Mouse (Mus musculus) liver, embryonic 11.5 days (tissue): ENCODE results near the gene Decr2. TPM values are rescaled to one million over a fixed set of nuclear protein-coding genes. Genes with fewer than 3 reads are reported as not detected.
"Not testable (repeated sequence)": the region's sequence is repeated elsewhere in the genome, so short reads cannot be mapped to it uniquely, and the experiment has no call there.

Experiments
- ATAC-seq: fragments of 200-750 bp; cut with Nextera tagmentation; replicated peaks from 2 replicates; pipeline ENCODE4 v1.8.0; 2017; ENCODE audit warnings: moderate number of reproducible peaks, mild to moderate bottlenecking, moderate TSS enrichment, moderate library complexity; ENCODE audit not compliant: low FRiP score
- DNase-seq: peaks from one replicate; pipeline ENCODE4 v3.0.0-alpha.2; 2017; ENCODE audit warnings: low spot score
- H3K27ac ChIP-seq: fragments of 300-500 bp; sonication (generic); 2 replicates; pipeline ENCODE4 v1.5.1; 2014; ENCODE audit warnings: mild to moderate bottlenecking, low read depth, low read length, control low read depth
- H3K27me3 ChIP-seq: fragments of 300-500 bp; sonication (generic); replicated peaks from 2 replicates; pipeline ENCODE4 v1.6.1; 2014; ENCODE audit warnings: low read length, mixed read lengths; ENCODE audit not compliant: control insufficient read depth, insufficient read depth
- H3K36me3 ChIP-seq: fragments of 300-500 bp; sonication (generic); 2 replicates; pipeline ENCODE4 v1.6.1; 2014; ENCODE audit warnings: mild to moderate bottlenecking, low read length, moderate library complexity, mixed read lengths; ENCODE audit not compliant: control insufficient read depth, insufficient read depth
- H3K4me1 ChIP-seq: fragments of 300-500 bp; sonication (generic); replicated peaks from 2 replicates; pipeline ENCODE4 v1.6.1; 2014; ENCODE audit warnings: low read length, mixed read lengths; ENCODE audit not compliant: control insufficient read depth, insufficient read depth
- H3K4me2 ChIP-seq: fragments of 300-500 bp; sonication (generic); 2 replicates; pipeline ENCODE4 v1.6.1; 2014; ENCODE audit warnings: mild to moderate bottlenecking, control low read depth, moderate library complexity
- H3K4me3 ChIP-seq: fragments of 300-500 bp; sonication (generic); 2 replicates; pipeline ENCODE4 v1.5.1; 2014; ENCODE audit warnings: low read depth, low read length, control low read depth
- H3K9ac ChIP-seq: fragments of 300-500 bp; sonication (generic); 2 replicates; pipeline ENCODE4 v1.6.1; 2014; ENCODE audit warnings: low read depth, low read length, control low read depth
- H3K9me3 ChIP-seq: fragments of 300-500 bp; sonication (generic); 2 replicates; pipeline ENCODE4 v1.6.1; 2016; ENCODE audit warnings: low read length, inconsistent platforms, mixed read lengths; ENCODE audit not compliant: control insufficient read depth
- WGBS: fragments of 180-500 bp; shearing (Covaris S2); extraction: QIAGEN DNeasy Blood & Tissue Kit; methylation state at CpG from one replicate; pipeline ENCODE4 v1.1.7; 2014; 5-methylcytosine and 5-hydroxymethylcytosine counted together
- polyA plus RNA-seq: library from polyadenylated mRNA; unstranded; fragments of >200 nt; fragmentation: Nextera tagmentation; extraction: Ambion mirVana; gene quantifications from 2 replicates; pipeline ENCODE4 v1.2.1, GENCODE M21; 2014

The Decr2 gene
- polyA plus RNA-seq, 1 experiment from 2014 or later: 20.1 TPM

- ATAC-seq (no peak), DNase-seq (no peak)
- Histone ChIP-seq H3K27ac (no peak overlapping the region), H3K4me2 (no peak overlapping the region), H3K27me3 (peaks cover 5% of the 10 kb centered on the region), H3K9me3 (no peaks in the 10 kb centered on the region), H3K4me3 (no peak overlapping the region), H3K9ac (no peak overlapping the region), H3K4me1 (no peaks in the 10 kb centered on the region), H3K36me3 (no peaks in the 10 kb centered on the region)
- 30% methylated on average over 4 of the region's 4 CpGs for WGBS
These were observed 15.5 kb upstream of the Decr2 start for GRCm38 (mm10) chr17:26105619-26106018.

- H3K9me3 ChIP-seq: no peaks in the 10 kb centered on the region
- H3K4me2 ChIP-seq: no peak overlapping the region
- peak; percentile 68 for ATAC-seq
- no peak for DNase-seq
- H3K36me3 ChIP-seq: no peaks in the 10 kb centered on the region
- no peaks in the 10 kb centered on the region for H3K27me3 ChIP-seq
- 61% methylated on average over 3 of the region's 4 CpGs for WGBS
- no peak overlapping the region for H3K27ac ChIP-seq
- no peak overlapping the region for H3K4me3 ChIP-seq
- H3K9ac ChIP-seq: no peak overlapping the region
- H3K4me1 ChIP-seq: no peaks in the 10 kb centered on the region
These were observed 11.3 kb upstream of the Decr2 start for GRCm38 (mm10) chr17:26101478-26101877.

GRCm38 (mm10) chr17:26100166-26100565 is 10.0 kb upstream of the Decr2 start:
- no peak overlapping the region for H3K9ac ChIP-seq
- H3K4me2 ChIP-seq: no peak overlapping the region
- no peaks in the 10 kb centered on the region for H3K9me3 ChIP-seq
- H3K4me1 ChIP-seq: no peaks in the 10 kb centered on the region
- ATAC-seq: no peak
- H3K27me3 ChIP-seq: no peaks in the 10 kb centered on the region
- no peak overlapping the region for H3K27ac ChIP-seq
- no peaks in the 10 kb centered on the region for H3K36me3 ChIP-seq
- H3K4me3 ChIP-seq: no peak overlapping the region
- WGBS: 48% methylated on average over 2 of the region's 2 CpGs
- no peak for DNase-seq

- WGBS: 69% methylated on average over 3 of the region's 3 CpGs
- not testable (repeated sequence) for H3K9ac ChIP-seq, H3K9me3 ChIP-seq, ATAC-seq, H3K4me3 ChIP-seq, H3K27me3 ChIP-seq, H3K4me2 ChIP-seq, DNase-seq, H3K27ac ChIP-seq, H3K4me1 ChIP-seq, H3K36me3 ChIP-seq
These were observed 9.2 kb upstream of the Decr2 start for GRCm38 (mm10) chr17:26099316-26099715.

DNA sequence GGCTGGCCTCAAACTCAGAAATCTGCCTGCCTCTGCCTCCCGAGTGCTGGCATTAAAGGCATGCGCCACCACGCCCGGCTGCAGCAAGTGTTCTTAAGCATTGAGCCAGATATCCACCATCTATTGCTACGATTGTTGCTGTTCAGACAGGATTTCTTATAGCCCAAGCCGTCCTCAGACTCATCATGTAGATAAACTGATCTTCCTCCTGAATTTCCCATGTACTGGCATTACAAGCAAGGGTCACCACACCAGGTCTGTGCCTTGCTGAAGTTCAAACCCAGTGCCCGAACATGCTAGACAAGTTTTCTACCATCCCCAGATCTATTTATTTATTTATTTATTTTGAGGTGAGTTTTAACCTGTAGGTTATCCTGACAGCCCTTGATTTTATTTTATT is 8.3 kb upstream of the Decr2 start:
- Histone ChIP-seq H3K4me2 (no peak overlapping the region), H3K9ac (no peak overlapping the region), H3K27me3 (no peaks in the 10 kb centered on the region), H3K36me3 (no peaks in the 10 kb centered on the region), H3K9me3 (no peaks in the 10 kb centered on the region), H3K4me1 (peaks cover 13% of the 10 kb centered on the region), H3K4me3 (no peak overlapping the region), H3K27ac (no peak overlapping the region)
- 86% methylated on average over 7 of the region's 7 CpGs for WGBS
- no peak for DNase-seq
- ATAC-seq: no peak

DNA sequence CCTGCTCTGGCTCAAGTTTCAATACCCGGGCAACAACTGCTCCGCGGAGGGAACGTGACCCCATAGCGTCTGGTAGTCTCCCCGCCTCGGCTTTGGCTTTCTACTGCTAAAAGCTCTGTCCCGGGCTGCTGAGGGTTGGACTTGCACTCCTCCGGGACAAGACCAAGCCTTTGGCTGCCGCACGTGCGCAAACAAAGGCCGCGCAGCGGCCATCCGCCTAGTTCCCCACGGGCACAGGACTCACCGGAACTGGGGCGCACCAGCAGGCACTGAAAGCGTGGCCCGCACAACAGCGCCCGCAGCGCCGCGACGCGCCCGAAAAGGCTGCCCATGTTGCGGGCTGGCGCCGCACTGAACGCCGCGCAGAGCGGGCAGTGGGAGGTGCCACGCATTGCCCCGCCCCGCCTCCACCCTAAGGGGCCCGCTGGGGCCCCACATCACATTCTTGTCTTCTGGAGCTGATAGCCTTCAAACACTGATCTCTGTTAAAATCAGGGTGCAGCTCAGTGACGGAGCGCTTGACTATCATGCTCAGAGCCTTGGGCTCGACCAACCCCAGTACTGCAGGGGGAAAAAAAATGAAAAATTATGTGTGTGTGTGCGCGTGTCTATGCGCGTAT is 5.1 kb upstream of the Decr2 start, which contains the start of gene Nme4:
Nme4 (minus strand) TSS at position 482 of the 620 bp plus-strand sequence.
- H3K4me2 ChIP-seq: peak within 1 kb of the TSS; percentile 91
- ATAC-seq (peak; percentile 92), DNase-seq (peak; percentile 83)
- H3K36me3 ChIP-seq: peaks cover 10% of the 10 kb centered on the region
- peak within 1 kb of the TSS; percentile 52 for H3K27ac ChIP-seq
- H3K9me3 ChIP-seq: no peaks in the 10 kb centered on the region
- H3K27me3 ChIP-seq: no peaks in the 10 kb centered on the region
- peak within 1 kb of the TSS; percentile 77 for H3K9ac ChIP-seq
- H3K4me3 ChIP-seq: peak within 1 kb of the TSS; percentile 63
- peaks cover 14% of the 10 kb centered on the region for H3K4me1 ChIP-seq
- WGBS: 3% methylated on average over 47 of the region's 47 CpGs

DNA sequence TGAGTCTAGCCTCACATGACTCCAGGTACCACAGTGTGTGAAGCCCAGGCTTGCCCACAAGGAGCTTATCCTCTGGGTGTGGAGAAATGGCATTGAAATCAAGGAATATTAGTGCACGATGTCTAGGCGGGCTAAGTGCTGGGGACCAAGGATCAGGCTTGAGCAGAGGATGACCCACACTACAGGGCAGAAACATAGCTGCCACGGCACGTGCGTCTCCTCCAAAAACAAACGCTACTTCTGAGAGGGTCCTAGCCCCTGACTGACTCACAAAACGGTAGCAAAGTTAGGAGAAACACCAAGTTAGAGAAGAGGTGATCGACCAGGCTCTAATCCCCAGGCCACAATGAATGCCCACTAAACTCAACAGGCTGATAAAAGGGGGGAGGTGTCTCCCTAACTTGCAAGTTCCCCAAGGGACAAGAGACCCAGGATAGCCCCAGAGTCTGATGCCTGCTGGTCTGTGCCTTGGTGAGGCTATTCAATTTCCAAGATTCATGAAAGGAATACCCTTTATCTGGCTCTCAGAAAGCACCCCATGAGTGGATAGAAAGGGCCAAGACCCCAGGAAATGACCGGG is 4.5 kb upstream of the Decr2 start:
- no peak for ATAC-seq
- H3K4me1 ChIP-seq: peaks cover 14% of the 10 kb centered on the region
- peaks cover 10% of the 10 kb centered on the region for H3K36me3 ChIP-seq
- peak overlapping the region; percentile 91 for H3K4me2 ChIP-seq
- no peak for DNase-seq
- no peaks in the 10 kb centered on the region for H3K9me3 ChIP-seq
- 24% methylated on average over 9 of the region's 9 CpGs for WGBS
- no peaks in the 10 kb centered on the region for H3K27me3 ChIP-seq
- peak overlapping the region; percentile 77 for H3K9ac ChIP-seq
- peak overlapping the region; percentile 63 for H3K4me3 ChIP-seq
- H3K27ac ChIP-seq: peak overlapping the region; percentile 52

DNA sequence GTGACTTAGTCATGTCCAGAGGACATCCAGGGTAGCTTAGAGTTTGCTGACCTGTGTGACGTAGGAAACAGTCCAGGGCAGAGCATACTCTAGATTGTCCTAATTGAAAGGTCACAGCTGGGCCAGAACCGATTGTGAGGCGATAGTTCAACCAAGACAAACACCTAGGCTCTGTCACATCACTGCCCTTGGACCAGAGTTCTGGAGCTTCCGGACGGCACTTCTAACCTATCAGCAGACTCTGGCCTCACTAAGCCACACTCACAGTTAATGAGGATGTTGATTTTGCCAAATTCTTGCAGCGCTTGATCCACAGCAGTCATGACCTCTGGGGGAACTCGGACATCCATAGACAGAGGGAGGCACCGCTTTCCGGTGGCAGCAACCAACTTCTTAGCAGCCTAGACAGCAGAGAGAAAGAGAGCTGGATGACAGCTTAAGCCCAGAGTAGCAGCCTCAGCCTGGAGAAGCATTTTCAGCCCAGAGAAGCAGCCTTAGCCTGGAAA is 3.0 kb downstream of the Decr2 start:
- no peaks in the 10 kb centered on the region for H3K27me3 ChIP-seq
- H3K4me1 ChIP-seq: no peaks in the 10 kb centered on the region
- H3K36me3 ChIP-seq: peaks cover 4% of the 10 kb centered on the region
- H3K4me3 ChIP-seq: no peak overlapping the region
- H3K9ac ChIP-seq: no peak overlapping the region
- H3K27ac ChIP-seq: no peak overlapping the region
- no peaks in the 10 kb centered on the region for H3K9me3 ChIP-seq
- DNase-seq (no peak), ATAC-seq (no peak)
- 83% methylated on average over 9 of the region's 9 CpGs for WGBS
- no peak overlapping the region for H3K4me2 ChIP-seq

DNA sequence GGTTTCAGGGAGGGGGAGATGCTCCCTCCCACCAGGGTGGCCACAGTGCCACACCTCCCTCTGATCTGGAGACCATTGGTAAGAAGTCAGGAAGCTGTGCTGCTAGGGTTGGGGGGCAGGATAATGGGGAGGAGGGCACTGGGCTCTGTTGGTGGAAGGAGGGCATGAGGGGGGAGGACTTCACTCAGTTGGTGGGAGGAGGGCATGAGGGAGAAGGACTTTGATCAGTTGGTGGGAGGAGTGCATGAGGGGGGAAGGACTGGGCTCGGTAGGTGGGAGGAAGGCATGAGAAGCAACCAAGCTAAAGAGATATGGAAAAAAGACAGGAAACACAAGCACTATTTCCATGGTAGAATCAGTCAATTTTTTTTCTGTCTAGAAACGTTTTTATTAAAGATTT is 9.3 kb downstream of the Decr2 start:
- Histone ChIP-seq H3K27ac (no peak overlapping the region), H3K27me3 (no peaks in the 10 kb centered on the region), H3K4me1 (no peaks in the 10 kb centered on the region), H3K9ac (no peak overlapping the region), H3K4me2 (no peak overlapping the region), H3K36me3 (0 out of 2 replicates have a peak, but pooled peaks cover 2% of the 10 kb centered on the region), H3K9me3 (no peaks in the 10 kb centered on the region), H3K4me3 (no peak overlapping the region)
- 33% methylated on average over 2 of the region's 2 CpGs for WGBS
- ATAC-seq (no peak), DNase-seq (no peak)
